Mouse (Mus musculus) E14TG2a.4 (cell line): ENCODE measurements around the gene Ccdc110.

Experiments used
- CTCF ChIP-seq: conservative IDR thresholded peaks from 2 replicates; pipeline ENCODE4 v1.5.1; 2014; ENCODE audit warnings: low read length
- NANOG ChIP-seq: IDR thresholded peaks from 2 replicates; pipeline ENCODE4 v1.6.1; 2014; ENCODE audit warnings: borderline replicate concordance, low read length, mixed read lengths

DNA sequence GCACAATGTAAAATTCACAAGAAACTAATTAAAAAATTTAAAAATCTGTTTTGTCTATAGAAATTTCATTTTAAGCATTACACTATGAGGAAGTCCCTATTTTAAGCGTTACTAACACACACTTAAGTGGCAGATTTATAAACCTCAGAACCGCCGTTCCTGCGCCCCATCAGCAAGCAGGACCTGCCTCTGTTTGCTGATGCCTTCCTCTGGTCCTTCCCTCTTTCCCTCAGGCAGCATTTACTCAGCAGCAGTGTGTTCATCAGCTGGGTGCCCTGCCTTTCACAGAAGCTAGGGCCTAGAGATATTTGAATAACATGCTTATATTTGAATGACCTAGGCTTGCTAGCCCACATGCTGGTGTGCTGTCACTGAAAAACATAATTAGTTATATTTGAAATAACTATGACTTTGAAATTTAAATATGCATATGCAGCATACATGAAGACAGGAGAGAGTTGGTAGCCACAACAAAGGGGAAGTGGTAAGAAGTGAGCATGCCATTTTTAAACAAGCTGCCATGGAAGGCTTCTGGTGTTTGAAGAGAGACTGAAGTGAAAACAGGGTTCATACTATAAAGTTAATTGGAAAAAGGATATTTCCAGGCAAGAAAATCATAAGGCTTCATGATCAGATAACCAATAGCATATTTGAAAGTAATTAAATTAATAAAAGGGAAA is 56.4 kb downstream of the Ccdc110 start:
- TF ChIP-seq CTCF (no peak), NANOG (no peak)
